Mouse (Mus musculus): ENCODE measurements around the gene Gm21970.

GRCm38 (mm10) chr16:91384221-91384620, 7.3 kb upstream of the Gm21970 start:
- TF ChIP-seq GATA1 (IDR thresholded peaks at IDR 0.05; ENCODE audit: borderline replicate concordance, low read length), result no peak
- TF ChIP-seq CTCF (IDR thresholded peaks at IDR 0.05; ENCODE audit: low read depth, low read length), result no peak

All from G1E (cell line).